Mouse (Mus musculus) MEL (cell line): Measurements from ENCODE around the gene Gon7. TPM values are rescaled to one million over a fixed set of nuclear protein-coding genes. Genes with fewer than 3 reads are reported as not detected.

Source experiments
- DNase-seq: peaks from one replicate; pipeline ENCODE4 v3.0.0; 2011; ENCODE audit warnings: low read depth, low spot score
- H3K27ac ChIP-seq: 2 replicates; pipeline ENCODE4 v1.5.1; 2012; ENCODE audit warnings: low read depth, mild to moderate bottlenecking, control low read depth, low read length, moderate library complexity; ENCODE audit not compliant: control insufficient read depth
- H3K27me3 ChIP-seq, 2 experiments: fragments of 150-350 bp in 1 of 2; sonication (generic) in 1 of 2; 2 replicates each; pipeline ENCODE4 v1.6.1; 2012; ENCODE audit warnings: low read length in 2 of 2, mild to moderate bottlenecking in 2 of 2, improper control_type of control experiment in 1 of 2, moderate library complexity in 1 of 2; ENCODE audit not compliant: insufficient read depth in 2 of 2, control insufficient read depth in 1 of 2
- H3K36me3 ChIP-seq, 2 experiments: 2 replicates each; pipeline ENCODE4 v1.6.1; 2012 to 2014; ENCODE audit warnings: low read length in 2 of 2, improper control_type of control experiment in 1 of 2, inconsistent platforms in 1 of 2, mild to moderate bottlenecking in 1 of 2; ENCODE audit not compliant: insufficient read depth in 2 of 2, control insufficient read depth in 1 of 2
- H3K4me1 ChIP-seq, 2 experiments: fragments of 150-350 bp in 1 of 2; sonication (generic) in 1 of 2; 2 replicates each; pipeline ENCODE4 v1.6.1; 2012; ENCODE audit warnings: low read length in 2 of 2, improper control_type of control experiment in 1 of 2, mild to moderate bottlenecking in 1 of 2; ENCODE audit not compliant: insufficient read depth in 2 of 2, control insufficient read depth in 1 of 2
- H3K4me3 ChIP-seq, 2 experiments: fragments of 150-350 bp in 1 of 2; sonication (generic) in 1 of 2; 2 replicates each; pipeline ENCODE4 v1.5.1; 2012; ENCODE audit warnings: low read depth in 2 of 2, low read length in 2 of 2, mild to moderate bottlenecking in 2 of 2, moderate library complexity in 2 of 2, control low read depth in 1 of 2, improper control_type of control experiment in 1 of 2; ENCODE audit not compliant: control insufficient read depth in 1 of 2, insufficient read depth in 1 of 2
- H3K79me2 ChIP-seq: 2 replicates; pipeline ENCODE4 v1.6.1; 2012; ENCODE audit warnings: mild to moderate bottlenecking, low read length, moderate library complexity; ENCODE audit not compliant: control insufficient read depth, poor library complexity, insufficient read depth
- H3K9ac ChIP-seq: 2 replicates; pipeline ENCODE4 v1.6.1; 2012; ENCODE audit warnings: low read depth, mild to moderate bottlenecking, control low read depth, low read length, moderate library complexity; ENCODE audit not compliant: control insufficient read depth, poor library complexity, severe bottlenecking
- H3K9me3 ChIP-seq: fragments of 150-350 bp; sonication (generic); replicated peaks from 2 replicates; pipeline ENCODE4 v1.6.1; 2012; ENCODE audit warnings: mild to moderate bottlenecking, low read length, improper control_type of control experiment, moderate library complexity; ENCODE audit not compliant: insufficient read depth
- CHD1 ChIP-seq: IDR thresholded peaks from 2 replicates; pipeline ENCODE4 v1.6.1; 2012; ENCODE audit warnings: low read depth, mild to moderate bottlenecking, inconsistent platforms, low read length, improper control_type of control experiment
- CTCF ChIP-seq, 3 experiments: IDR thresholded peaks in 2 of 3; conservative IDR thresholded peaks in 1 of 3; 2 replicates each; pipeline ENCODE4 v1.5.1; 2011 to 2012; ENCODE audit warnings: low read length in 3 of 3, low read depth in 2 of 3, mild to moderate bottlenecking in 2 of 3, improper control_type of control experiment in 1 of 3, inconsistent platforms in 1 of 3, mixed read lengths in 1 of 3, moderate library complexity in 1 of 3; ENCODE audit not compliant: control insufficient read depth in 1 of 3, insufficient read depth in 1 of 3, poor library complexity in 1 of 3, severe bottlenecking in 1 of 3
- ELF1 ChIP-seq: IDR thresholded peaks from 2 replicates; pipeline ENCODE4 v1.6.1; 2014; ENCODE audit warnings: low read depth, mild to moderate bottlenecking, inconsistent platforms, low read length, improper control_type of control experiment, moderate library complexity
- EP300 ChIP-seq, 2 experiments: IDR thresholded peaks; 2 replicates each; pipeline ENCODE4 v1.6.1; 2011; ENCODE audit warnings: improper control_type of control experiment in 2 of 2, low read length in 2 of 2, low read depth in 1 of 2, mild to moderate bottlenecking in 1 of 2
- ETS1 ChIP-seq: IDR thresholded peaks from 2 replicates; pipeline ENCODE4 v1.6.1; 2012; ENCODE audit warnings: low read depth, mild to moderate bottlenecking, inconsistent platforms, low read length, improper control_type of control experiment, moderate library complexity
- GABPA ChIP-seq: IDR thresholded peaks from 2 replicates; pipeline ENCODE4 v1.6.1; 2012; ENCODE audit warnings: low read depth, mild to moderate bottlenecking, inconsistent platforms, low read length, improper control_type of control experiment, moderate library complexity
- GATA1 ChIP-seq: IDR thresholded peaks from 2 replicates; pipeline ENCODE4 v1.6.1; 2011; ENCODE audit warnings: low read depth, low read length, improper control_type of control experiment
- HCFC1 ChIP-seq: IDR thresholded peaks from 2 replicates; pipeline ENCODE4 v1.6.1; 2012; ENCODE audit warnings: low read depth, mild to moderate bottlenecking, inconsistent platforms, low read length, improper control_type of control experiment, moderate library complexity
- JUND ChIP-seq: IDR thresholded peaks from 2 replicates; pipeline ENCODE4 v1.6.1; 2011; ENCODE audit warnings: low read depth, mild to moderate bottlenecking, improper control_type of control experiment, low read length
- MAFK ChIP-seq: IDR thresholded peaks from 2 replicates; pipeline ENCODE4 v1.6.1; 2011; ENCODE audit warnings: low read depth, mild to moderate bottlenecking, low read length, improper control_type of control experiment, borderline replicate concordance
- MAX ChIP-seq: IDR thresholded peaks from 2 replicates; pipeline ENCODE4 v1.6.1; 2011; ENCODE audit warnings: low read length, improper control_type of control experiment
- MAZ ChIP-seq: IDR thresholded peaks from 2 replicates; pipeline ENCODE4 v1.6.1; 2012; ENCODE audit warnings: low read depth, mild to moderate bottlenecking, inconsistent platforms, low read length, improper control_type of control experiment
- MEF2A ChIP-seq: IDR thresholded peaks from 2 replicates; pipeline ENCODE4 v1.6.1; 2014; ENCODE audit warnings: low read depth, mild to moderate bottlenecking, inconsistent platforms, low read length, improper control_type of control experiment; ENCODE audit not compliant: poor library complexity, insufficient replicate concordance, severe bottlenecking; ENCODE audit errors: extremely low read depth
- MXI1 ChIP-seq: IDR thresholded peaks from 2 replicates; pipeline ENCODE4 v1.6.1; 2011; ENCODE audit warnings: mild to moderate bottlenecking, low read depth, low read length, improper control_type of control experiment
- NELFE ChIP-seq: IDR thresholded peaks from 2 replicates; pipeline ENCODE4 v1.6.1; 2011; ENCODE audit warnings: low read depth, low read length, improper control_type of control experiment
- NRF1 ChIP-seq: IDR thresholded peaks from 2 replicates; pipeline ENCODE4 v1.6.1; 2014; ENCODE audit warnings: low read depth, mild to moderate bottlenecking, inconsistent platforms, low read length, improper control_type of control experiment, moderate library complexity; ENCODE audit not compliant: poor library complexity, insufficient read depth, severe bottlenecking
- POLR2AphosphoS5 ChIP-seq: IDR thresholded peaks from 2 replicates; pipeline ENCODE4 v1.6.1; 2012; ENCODE audit warnings: low read depth, borderline replicate concordance, mild to moderate bottlenecking, inconsistent platforms, low read length, moderate library complexity, mixed read lengths
- RAD21 ChIP-seq: IDR thresholded peaks from 2 replicates; pipeline ENCODE4 v1.6.1; 2011; ENCODE audit warnings: mild to moderate bottlenecking, low read depth, low read length, improper control_type of control experiment
- SIN3A ChIP-seq: IDR thresholded peaks from 2 replicates; pipeline ENCODE4 v1.6.1; 2012; ENCODE audit warnings: low read length, improper control_type of control experiment, inconsistent platforms
- SMC3 ChIP-seq: IDR thresholded peaks from 2 replicates; pipeline ENCODE4 v1.6.1; 2011; ENCODE audit warnings: low read depth, low read length, improper control_type of control experiment
- TAL1 ChIP-seq: IDR thresholded peaks from 2 replicates; pipeline ENCODE4 v1.6.1; 2012; ENCODE audit warnings: mild to moderate bottlenecking, inconsistent platforms, low read length, moderate library complexity, mixed read lengths
- TBP ChIP-seq: IDR thresholded peaks from 2 replicates; pipeline ENCODE4 v1.8.0; 2011; ENCODE audit warnings: low read depth, low read length, improper control_type of control experiment
- TCF12 ChIP-seq: IDR thresholded peaks from 2 replicates; pipeline ENCODE4 v1.6.1; 2014; ENCODE audit warnings: low read depth, mild to moderate bottlenecking, inconsistent platforms, low read length, improper control_type of control experiment, moderate library complexity
- UBTF ChIP-seq: IDR thresholded peaks from 2 replicates; pipeline ENCODE4 v1.6.1; 2012; ENCODE audit warnings: low read depth, mild to moderate bottlenecking, inconsistent platforms, low read length, improper control_type of control experiment, moderate library complexity, borderline replicate concordance; ENCODE audit not compliant: insufficient read depth
- USF1 ChIP-seq: IDR thresholded peaks from 2 replicates; pipeline ENCODE4 v1.6.1; 2014; ENCODE audit warnings: low read depth, mild to moderate bottlenecking, inconsistent platforms, low read length, improper control_type of control experiment, moderate library complexity
- ZC3H11A ChIP-seq: IDR thresholded peaks from 2 replicates; pipeline ENCODE4 v1.6.1; 2012; ENCODE audit warnings: low read depth, mild to moderate bottlenecking, inconsistent platforms, low read length, improper control_type of control experiment
- ZKSCAN1 ChIP-seq: IDR thresholded peaks from 2 replicates; pipeline ENCODE4 v1.6.1; 2012; ENCODE audit warnings: low read depth, mild to moderate bottlenecking, inconsistent platforms, low read length, improper control_type of control experiment, moderate library complexity
- ZMIZ1 ChIP-seq: IDR thresholded peaks from 2 replicates; pipeline ENCODE4 v1.6.1; 2012; ENCODE audit warnings: low read depth, mild to moderate bottlenecking, inconsistent platforms, low read length, improper control_type of control experiment, moderate library complexity
- ZNF384 ChIP-seq: IDR thresholded peaks from 2 replicates; pipeline ENCODE4 v1.6.1; 2012; ENCODE audit warnings: low read depth, mild to moderate bottlenecking, inconsistent platforms, low read length, improper control_type of control experiment
- polyA plus RNA-seq, 2 experiments: library from polyadenylated mRNA; stranded (reverse) in 1 of 2; unstranded in 1 of 2; fragments of >175 nt in 1 of 2; fragments of >200 nt in 1 of 2; gene quantifications; 2 replicates each; pipeline versions ENCODE4 v1.2.1 to v1.2.4; 2012; ENCODE audit warnings: low replicate concordance in 2 of 2, low read depth in 1 of 2; ENCODE audit not compliant: insufficient read length in 2 of 2, insufficient read depth in 1 of 2, missing spikeins in 1 of 2
- total RNA-seq: library from RNA; depleted of rRNA; stranded (reverse); fragments of 300-350 nt; gene quantifications from 2 replicates; pipeline ENCODE4 v1.2.3, GENCODE M21; 2012

The Gon7 gene
- total and polyA plus RNA-seq, 3 experiments, result 31.3 to 129 (median 33.0) TPM

- peak; percentile 29 for DNase-seq
- H3K4me1 ChIP-seq, result peaks cover 9 to 11% of the 10 kb centered on the region in 2 experiments
- peaks cover 2% of the 10 kb centered on the region; the same call in 1 of the 2 replicates for H3K79me2 ChIP-seq
- H3K27ac ChIP-seq, result no peak overlapping the region
- TF ChIP-seq TBP (no peak), RAD21 (no peak), POLR2AphosphoS5 (no peak), EP300 (IDR thresholded peaks at IDR 0.05; ENCODE audit: low read depth in 1 of 2, low read length in 2 of 2) (no peak), SMC3 (no peak), CTCF (IDR thresholded peaks at IDR 0.05 in 2 of 3, conservative IDR thresholded peaks at IDR 0.05 in 1 of 3; ENCODE audit: control insufficient read depth in 1 of 3, insufficient read depth in 1 of 3, low read depth in 2 of 3, low read length in 3 of 3, poor library complexity in 1 of 3, severe bottlenecking in 1 of 3) (no peak), MXI1 (no peak), SIN3A (no peak), ETS1 (no peak), ZMIZ1 (no peak), HCFC1 (no peak), NELFE (no peak), GABPA (no peak), TAL1 (no peak), ELF1 (no peak), MAFK (no peak), ZKSCAN1 (no peak), NRF1 (no peak), UBTF (no peak), USF1 (no peak)
- no peak overlapping the region for H3K4me3 ChIP-seq
- H3K36me3 ChIP-seq, result peaks cover 0 to 5% of the 10 kb centered on the region in 2 experiments; a peak in 2 of 4 replicates
- H3K27me3 ChIP-seq, result no peaks in the 10 kb centered on the region
- no peak overlapping the region for H3K9ac ChIP-seq
- no peaks in the 10 kb centered on the region for H3K9me3 ChIP-seq
Measured at GRCm38 (mm10) chr12:102709896-102710295, 47.7 kb downstream of the Gon7 start.

- peak overlapping the region; percentile 42 for H3K27ac ChIP-seq
- H3K4me1 ChIP-seq, result peaks cover 9 to 15% of the 10 kb centered on the region in 2 experiments
- H3K4me3 ChIP-seq, result peak overlapping the region; percentile 76 to 91
- DNase-seq, result peak; percentile 72
- H3K27me3 ChIP-seq, result no peaks in the 10 kb centered on the region
- H3K36me3 ChIP-seq, result peaks cover 0 to 5% of the 10 kb centered on the region in 2 experiments; a peak in 2 of 4 replicates
- H3K79me2 ChIP-seq, result peaks cover 10% of the 10 kb centered on the region
- no peaks in the 10 kb centered on the region for H3K9me3 ChIP-seq
- peak overlapping the region; percentile 69 for H3K9ac ChIP-seq
- no peak for TF ChIP-seq TCF12
- TF ChIP-seq MEF2A, result no peak
- TF ChIP-seq TBP, result no peak
- peak; percentile 13; the same call in 1 of the 2 replicates for TF ChIP-seq ETS1
- TF ChIP-seq GATA1, result peak; percentile 41; the same call in 1 of the 2 replicates
- peak; percentile 22 to 54 (median 53); a peak in 4 of 6 replicates for TF ChIP-seq CTCF (IDR thresholded peaks at IDR 0.05 in 2 of 3, conservative IDR thresholded peaks at IDR 0.05 in 1 of 3; ENCODE audit: control insufficient read depth in 1 of 3, insufficient read depth in 1 of 3, low read depth in 2 of 3, low read length in 3 of 3, poor library complexity in 1 of 3, severe bottlenecking in 1 of 3)
- 0 out of 2 replicates have a peak, but pooled peaks have one; percentile 23 for TF ChIP-seq ZC3H11A
- TF ChIP-seq ZNF384, result no peak
- TF ChIP-seq POLR2AphosphoS5, result no peak
- no peak for TF ChIP-seq MAX
- no peak for TF ChIP-seq MAZ
- no peak for TF ChIP-seq USF1
- no peak for TF ChIP-seq ELF1
- TF ChIP-seq CHD1, result no peak
- peak; percentile 41 for TF ChIP-seq SMC3
- peak; percentile 43; the same call in 1 of the 2 replicates for TF ChIP-seq NELFE
- no peak for TF ChIP-seq JUND
- TF ChIP-seq RAD21, result peak; percentile 38
- TF ChIP-seq TAL1, result no peak
Measured at GRCm38 (mm10) chr12:102708220-102708619, 49.4 kb downstream of the Gon7 start.
